Mouse (Mus musculus): ENCODE data around the gene Haao. TPM values are rescaled to one million over a fixed set of nuclear protein-coding genes. Genes with fewer than 3 reads are reported as not detected.

Gene Haao
- 0.40 TPM in 1 of 2 replicates, not detected in the other for polyA plus RNA-seq (2015; fragmentation: Nextera tagmentation; extraction: Ambion mirVana)

- Histone ChIP-seq H3K4me3 (ENCODE audit: low read depth, low read length) (no peak within 1 kb of the TSS), H3K27ac (ENCODE audit: low read depth, low read length) (no peak within 1 kb of the TSS), H3K27me3 (replicated peaks; ENCODE audit: control insufficient read depth, insufficient read depth, low read length) (no peaks in the 10 kb centered on the region), H3K36me3 (ENCODE audit: control insufficient read depth, insufficient read depth) (no peaks in the 10 kb centered on the region), H3K4me2 (replicated peaks; ENCODE audit: low read depth) (no peak within 1 kb of the TSS), H3K9ac (ENCODE audit: low read depth, low read length) (no peak within 1 kb of the TSS), H3K9me3 (ENCODE audit: control insufficient read depth) (no peaks in the 10 kb centered on the region), H3K4me1 (replicated peaks; ENCODE audit: control insufficient read depth, insufficient read depth, low read length) (no peaks in the 10 kb centered on the region)
- no peak for TF ChIP-seq CTCF (IDR thresholded peaks at IDR 0.05; ENCODE audit: low read depth)
- WGBS = 67% methylated on average over 3 of the region's 3 CpGs
- peak; percentile 49; the same call in 1 of the 2 replicates for ATAC-seq
Measured at GRCm38 (mm10) chr17:83847815-83848214, at the start of gene Haao. Gene Haao, minus strand, starts transcription at chr17:83847963.

- Histone ChIP-seq H3K36me3 (ENCODE audit: control insufficient read depth, insufficient read depth) (no peaks in the 10 kb centered on the region), H3K4me3 (ENCODE audit: low read depth, low read length) (no peak overlapping the region), H3K4me1 (replicated peaks; ENCODE audit: control insufficient read depth, insufficient read depth, low read length) (no peaks in the 10 kb centered on the region), H3K9me3 (ENCODE audit: control insufficient read depth) (no peaks in the 10 kb centered on the region), H3K4me2 (replicated peaks; ENCODE audit: low read depth) (no peak overlapping the region), H3K9ac (ENCODE audit: low read depth, low read length) (no peak overlapping the region), H3K27me3 (replicated peaks; ENCODE audit: control insufficient read depth, insufficient read depth, low read length) (no peaks in the 10 kb centered on the region), H3K27ac (ENCODE audit: low read depth, low read length) (no peak overlapping the region)
- ATAC-seq = no peak
- WGBS = 71% methylated on average over 8 of the region's 8 CpGs
- TF ChIP-seq CTCF (IDR thresholded peaks at IDR 0.05; ENCODE audit: low read depth) = no peak
Measured at GRCm38 (mm10) chr17:83897361-83897799, 49.6 kb upstream of the Haao start.

- Histone ChIP-seq H3K9me3 (ENCODE audit: control insufficient read depth) (no peaks in the 10 kb centered on the region), H3K27ac (ENCODE audit: low read depth, low read length) (no peak overlapping the region), H3K27me3 (replicated peaks; ENCODE audit: control insufficient read depth, insufficient read depth, low read length) (no peaks in the 10 kb centered on the region), H3K4me2 (replicated peaks; ENCODE audit: low read depth) (no peak overlapping the region), H3K4me1 (replicated peaks; ENCODE audit: control insufficient read depth, insufficient read depth, low read length) (no peaks in the 10 kb centered on the region), H3K36me3 (ENCODE audit: control insufficient read depth, insufficient read depth) (no peaks in the 10 kb centered on the region), H3K4me3 (ENCODE audit: low read depth, low read length) (no peak overlapping the region), H3K9ac (ENCODE audit: low read depth, low read length) (no peak overlapping the region)
- WGBS = 29% methylated on average over 10 of the region's 10 CpGs
- TF ChIP-seq CTCF (IDR thresholded peaks at IDR 0.05; ENCODE audit: low read depth) = peak; percentile 88
- ATAC-seq = no peak
Measured at GRCm38 (mm10) chr17:83896723-83897122, 49.0 kb upstream of the Haao start.

GRCm38 (mm10) chr17:83895321-83895770 lies 47.6 kb upstream of the Haao start:
- Histone ChIP-seq H3K9me3 (ENCODE audit: control insufficient read depth) (no peaks in the 10 kb centered on the region), H3K4me3 (ENCODE audit: low read depth, low read length) (no peak overlapping the region), H3K4me2 (replicated peaks; ENCODE audit: low read depth) (no peak overlapping the region), H3K9ac (ENCODE audit: low read depth, low read length) (no peak overlapping the region), H3K27ac (ENCODE audit: low read depth, low read length) (no peak overlapping the region), H3K27me3 (replicated peaks; ENCODE audit: control insufficient read depth, insufficient read depth, low read length) (no peaks in the 10 kb centered on the region), H3K4me1 (replicated peaks; ENCODE audit: control insufficient read depth, insufficient read depth, low read length) (no peaks in the 10 kb centered on the region), H3K36me3 (ENCODE audit: control insufficient read depth, insufficient read depth) (no peaks in the 10 kb centered on the region)
- WGBS = 63% methylated on average over 8 of the region's 8 CpGs
- no peak for TF ChIP-seq CTCF (IDR thresholded peaks at IDR 0.05; ENCODE audit: low read depth)
- no peak for ATAC-seq

GRCm38 (mm10) chr17:83893134-83893533 lies 45.4 kb upstream of the Haao start:
- H3K4me3 ChIP-seq (ENCODE audit: low read depth, low read length) = no peak overlapping the region
- no peak overlapping the region for H3K9ac ChIP-seq (ENCODE audit: low read depth, low read length)
- no peaks in the 10 kb centered on the region for H3K4me1 ChIP-seq (replicated peaks; ENCODE audit: control insufficient read depth, insufficient read depth, low read length)
- no peak for ATAC-seq
- no peak overlapping the region for H3K4me2 ChIP-seq (replicated peaks; ENCODE audit: low read depth)
- TF ChIP-seq CTCF (IDR thresholded peaks at IDR 0.05; ENCODE audit: low read depth) = no peak
- 62% methylated on average over 4 of the region's 4 CpGs for WGBS
- H3K27me3 ChIP-seq (replicated peaks; ENCODE audit: control insufficient read depth, insufficient read depth, low read length) = no peaks in the 10 kb centered on the region
- no peaks in the 10 kb centered on the region for H3K9me3 ChIP-seq (ENCODE audit: control insufficient read depth)
- no peak overlapping the region for H3K27ac ChIP-seq (ENCODE audit: low read depth, low read length)
- no peaks in the 10 kb centered on the region for H3K36me3 ChIP-seq (ENCODE audit: control insufficient read depth, insufficient read depth)

GRCm38 (mm10) chr17:83891864-83892263 lies 44.1 kb upstream of the Haao start:
- Histone ChIP-seq H3K9me3 (ENCODE audit: control insufficient read depth) (no peaks in the 10 kb centered on the region), H3K4me3 (ENCODE audit: low read depth, low read length) (no peak overlapping the region), H3K27ac (ENCODE audit: low read depth, low read length) (no peak overlapping the region), H3K4me2 (replicated peaks; ENCODE audit: low read depth) (no peak overlapping the region), H3K36me3 (ENCODE audit: control insufficient read depth, insufficient read depth) (no peaks in the 10 kb centered on the region), H3K4me1 (replicated peaks; ENCODE audit: control insufficient read depth, insufficient read depth, low read length) (no peaks in the 10 kb centered on the region), H3K27me3 (replicated peaks; ENCODE audit: control insufficient read depth, insufficient read depth, low read length) (no peaks in the 10 kb centered on the region), H3K9ac (ENCODE audit: low read depth, low read length) (no peak overlapping the region)
- TF ChIP-seq CTCF (IDR thresholded peaks at IDR 0.05; ENCODE audit: low read depth) = no peak
- 81% methylated on average over 9 of the region's 9 CpGs for WGBS
- no peak for ATAC-seq

- no peak overlapping the region for H3K4me3 ChIP-seq (ENCODE audit: low read depth, low read length)
- H3K27me3 ChIP-seq (replicated peaks; ENCODE audit: control insufficient read depth, insufficient read depth, low read length) = no peaks in the 10 kb centered on the region
- H3K9me3 ChIP-seq (ENCODE audit: control insufficient read depth) = no peaks in the 10 kb centered on the region
- H3K36me3 ChIP-seq (ENCODE audit: control insufficient read depth, insufficient read depth) = no peaks in the 10 kb centered on the region
- peak overlapping the region; percentile 10; the same call in 1 of the 2 replicates for H3K27ac ChIP-seq (ENCODE audit: low read depth, low read length)
- no peak for TF ChIP-seq CTCF (IDR thresholded peaks at IDR 0.05; ENCODE audit: low read depth)
- no peak overlapping the region for H3K4me2 ChIP-seq (replicated peaks; ENCODE audit: low read depth)
- WGBS = 50% methylated on average over 5 of the region's 5 CpGs
- no peak overlapping the region for H3K9ac ChIP-seq (ENCODE audit: low read depth, low read length)
- no peak for ATAC-seq
- no peaks in the 10 kb centered on the region for H3K4me1 ChIP-seq (replicated peaks; ENCODE audit: control insufficient read depth, insufficient read depth, low read length)
Measured at GRCm38 (mm10) chr17:83890373-83890696, 42.6 kb upstream of the Haao start.
